Mouse (Mus musculus) adrenal gland, adult 8-10 months (tissue): ENCODE data around the gene Nudt22. TPM values are rescaled to one million over a fixed set of nuclear protein-coding genes. Genes with fewer than 3 reads are reported as not detected.

ENCODE experiments used
- DNase-seq: peaks from one replicate; pipeline ENCODE4 v3.0.0; 2022
- total RNA-seq, 4 experiments: library from RNA; stranded (reverse); gene quantifications; 2 replicates each; pipeline ENCODE4 v1.2.4; 2022

Nudt22 gene
- 10 to 100 TPM; 36.6 to 56.0 (median 48.7) TPM for total RNA-seq

- DNase-seq: peak; percentile 90
These were observed at the start of gene Nudt22, which contains the start of gene Trpt1 for GRCm38 (mm10) chr19:6996006-6996405. TSS of gene Nudt22 (minus strand) at chr19:6996117. TSS of gene Trpt1 (plus strand) at chr19:6996131.

GRCm38 (mm10) chr19:7044706-7045105 is 48.8 kb upstream of the Nudt22 start:
- no peak for DNase-seq

- DNase-seq: no peak
These were observed 48.4 kb upstream of the Nudt22 start for GRCm38 (mm10) chr19:7044279-7044678.

- no peak for DNase-seq
These were observed 45.3 kb upstream of the Nudt22 start for GRCm38 (mm10) chr19:7041171-7041570.

- DNase-seq: no peak
These were observed 44.8 kb upstream of the Nudt22 start for GRCm38 (mm10) chr19:7040637-7041130.

GRCm38 (mm10) chr19:7039841-7040636 is 44.1 kb upstream of the Nudt22 start, which contains the start of gene Stip1:
TSS of gene Stip1 (minus strand) at chr19:7039967.
- peak; percentile 100 for DNase-seq

GRCm38 (mm10) chr19:7039088-7039720 is 43.3 kb upstream of the Nudt22 start:
- DNase-seq: peak; percentile 71

- DNase-seq: no peak
These were observed 38.1 kb upstream of the Nudt22 start for GRCm38 (mm10) chr19:7034006-7034405.

- DNase-seq: no peak
These were observed 33.6 kb upstream of the Nudt22 start for GRCm38 (mm10) chr19:7029531-7029930.

- peak; percentile 60 for DNase-seq
These were observed 24.3 kb upstream of the Nudt22 start for GRCm38 (mm10) chr19:7020224-7020641.

- no peak for DNase-seq
These were observed 23.3 kb upstream of the Nudt22 start, which contains the start of gene Fermt3 for GRCm38 (mm10) chr19:7019191-7019590. TSS of gene Fermt3 (minus strand) at chr19:7019469.

- DNase-seq: no peak
These were observed 22.6 kb upstream of the Nudt22 start for GRCm38 (mm10) chr19:7018546-7018945.

- DNase-seq: no peak
These were observed 21.9 kb upstream of the Nudt22 start for GRCm38 (mm10) chr19:7017541-7018457.

GRCm38 (mm10) chr19:7014481-7015135 is 18.7 kb upstream of the Nudt22 start:
- DNase-seq: no peak

- DNase-seq: no peak
These were observed 18.1 kb upstream of the Nudt22 start for GRCm38 (mm10) chr19:7013984-7014383.

- no peak for DNase-seq
These were observed 16.5 kb upstream of the Nudt22 start for GRCm38 (mm10) chr19:7012426-7012825.

GRCm38 (mm10) chr19:7006892-7007593 is 11.1 kb upstream of the Nudt22 start:
- no peak for DNase-seq

- DNase-seq: no peak
These were observed 3.6 kb upstream of the Nudt22 start for GRCm38 (mm10) chr19:6999360-7000063.

GRCm38 (mm10) chr19:6997721-6998290 is 1.9 kb upstream of the Nudt22 start:
- no peak for DNase-seq
